Mouse (Mus musculus): Measurements from ENCODE around the gene Eps15l1. TPM values are rescaled to one million over a fixed set of nuclear protein-coding genes. Genes with fewer than 3 reads are reported as not detected.

The Eps15l1 gene
- total and polyA plus RNA-seq, 2 experiments, result 9.0 to 13.0 TPM

GRCm38 (mm10) chr8:72329116-72329515 lies 92.1 kb downstream of the Eps15l1 start:
- WGBS, result 88% methylated on average over 3 of the region's 3 CpGs

DNA sequence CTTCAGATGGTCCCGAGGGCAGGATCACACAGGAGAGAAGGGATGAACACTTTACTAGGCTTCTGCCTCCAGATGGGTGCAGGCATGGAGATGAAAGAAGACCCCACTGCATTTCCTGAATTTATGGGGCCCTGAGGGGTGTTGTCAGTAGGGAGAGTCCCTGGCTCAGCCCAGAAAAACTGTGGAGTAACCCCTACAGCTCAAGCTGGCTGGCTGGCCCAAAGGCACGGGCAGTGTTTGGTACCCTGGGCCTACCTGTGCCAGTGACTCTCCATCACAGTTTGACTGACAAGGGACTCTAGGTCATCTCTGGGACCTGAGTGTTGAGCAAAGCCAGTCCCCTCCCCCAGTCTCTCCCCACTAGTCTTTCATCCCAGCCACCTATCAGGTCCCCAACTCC lies 96.6 kb downstream of the Eps15l1 start:
- Histone ChIP-seq H3K27me3 (ENCODE audit: control insufficient read depth, insufficient read depth, low read length) (no peaks in the 10 kb centered on the region), H3K36me3 (ENCODE audit: control insufficient read depth, insufficient read depth, low read length) (peaks cover 4% of the 10 kb centered on the region; the same call in 1 of the 2 replicates), H3K79me2 (ENCODE audit: control insufficient read depth, insufficient read depth, low read length) (peaks cover 6% of the 10 kb centered on the region; the same call in 1 of the 2 replicates), H3K27ac (replicated peaks; ENCODE audit: insufficient read depth, low read depth, low read length) (no peak overlapping the region), H3K4me1 (ENCODE audit: control insufficient read depth, insufficient read depth, low read length) (no peaks in the 10 kb centered on the region), H3K9ac (ENCODE audit: low read depth, low read length) (no peak overlapping the region), H3K4me3 (ENCODE audit: insufficient read depth, low read depth, low read length) (no peak overlapping the region)
- 79% methylated on average over 2 of the region's 2 CpGs for WGBS
- TF ChIP-seq CTCF (IDR thresholded peaks at IDR 0.05; ENCODE audit: low read depth, low read length), result no peak
- no peak for DNase-seq (ENCODE audit: extremely low read depth, low read depth, low spot score)

More at GRCm38 (mm10) chr8:72329116-72329515, 92.1 kb downstream of the Eps15l1 start:
- H3K4me1 ChIP-seq (ENCODE audit: control insufficient read depth, insufficient read depth, low read length), result no peaks in the 10 kb centered on the region
- H3K9ac ChIP-seq (ENCODE audit: low read depth, low read length), result no peak overlapping the region
- DNase-seq (ENCODE audit: extremely low read depth, low read depth, low spot score), result no peak
- no peaks in the 10 kb centered on the region for H3K27me3 ChIP-seq (ENCODE audit: control insufficient read depth, insufficient read depth, low read length)
- no peak overlapping the region for H3K4me3 ChIP-seq (ENCODE audit: insufficient read depth, low read depth, low read length)
- TF ChIP-seq POLR2A (IDR thresholded peaks at IDR 0.05; ENCODE audit: extremely low read depth, insufficient read depth, low read length), result no peak
- no peak for TF ChIP-seq CTCF (IDR thresholded peaks at IDR 0.05; ENCODE audit: low read depth, low read length)
- H3K27ac ChIP-seq (replicated peaks; ENCODE audit: insufficient read depth, low read depth, low read length), result no peak overlapping the region
- no peaks in the 10 kb centered on the region for H3K79me2 ChIP-seq (ENCODE audit: control insufficient read depth, insufficient read depth, low read length)
- H3K36me3 ChIP-seq (ENCODE audit: control insufficient read depth, insufficient read depth, low read length), result no peaks in the 10 kb centered on the region

- TF ChIP-seq CTCF (IDR thresholded peaks at IDR 0.05; ENCODE audit: low read depth, low read length) (no peak), POLR2A (IDR thresholded peaks at IDR 0.05; ENCODE audit: extremely low read depth, insufficient read depth, low read length) (no peak)
- WGBS, result 79% methylated on average over 10 of the region's 10 CpGs
- H3K27ac ChIP-seq (replicated peaks; ENCODE audit: insufficient read depth, low read depth, low read length), result no peak overlapping the region
These were observed 97.1 kb downstream of the Eps15l1 start for GRCm38 (mm10) chr8:72324036-72324706.

DNA sequence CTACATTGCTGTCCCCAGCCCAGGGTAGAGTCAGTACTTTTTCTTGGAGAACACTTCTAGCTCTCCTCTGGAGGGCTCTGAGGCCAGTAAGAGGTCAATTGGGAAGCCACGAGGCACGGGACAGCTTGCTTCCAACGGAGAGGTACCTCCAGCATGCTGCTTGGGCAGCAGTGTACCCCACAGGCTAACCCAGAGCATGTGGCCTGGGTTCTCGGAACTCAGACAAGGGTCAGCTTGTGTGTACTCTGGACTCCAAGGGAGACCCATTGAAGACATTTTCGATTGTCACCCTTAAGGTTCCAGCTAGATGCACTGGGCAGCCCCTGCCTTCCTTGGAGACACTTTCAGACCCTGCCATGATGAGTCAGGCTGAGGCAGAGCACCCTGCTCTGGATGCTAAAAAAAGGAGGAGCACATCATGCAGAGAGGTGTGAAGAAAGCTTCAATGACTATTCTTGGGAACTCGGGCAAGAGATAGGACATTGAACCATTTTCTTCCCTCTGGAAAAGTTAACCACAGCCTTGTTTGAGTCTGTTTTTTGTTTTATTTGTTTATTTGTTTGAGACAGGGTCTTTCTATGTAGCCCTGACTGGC lies 98.0 kb downstream of the Eps15l1 start:
- DNase-seq (ENCODE audit: extremely low read depth, low read depth, low spot score), result no peak
- Histone ChIP-seq H3K27me3 (ENCODE audit: control insufficient read depth, insufficient read depth, low read length) (no peaks in the 10 kb centered on the region), H3K27ac (replicated peaks; ENCODE audit: insufficient read depth, low read depth, low read length) (peak overlapping the region; percentile 17), H3K4me1 (ENCODE audit: control insufficient read depth, insufficient read depth, low read length) (peaks cover 3% of the 10 kb centered on the region; the same call in 1 of the 2 replicates), H3K79me2 (ENCODE audit: control insufficient read depth, insufficient read depth, low read length) (peaks cover 9% of the 10 kb centered on the region; the same call in 1 of the 2 replicates), H3K36me3 (ENCODE audit: control insufficient read depth, insufficient read depth, low read length) (peaks cover 4% of the 10 kb centered on the region; the same call in 1 of the 2 replicates), H3K9ac (ENCODE audit: low read depth, low read length) (peak overlapping the region; percentile 8; the same call in 1 of the 2 replicates), H3K4me3 (ENCODE audit: insufficient read depth, low read depth, low read length) (no peak overlapping the region)
- WGBS, result 69% methylated on average over 6 of the region's 6 CpGs
- TF ChIP-seq CTCF (IDR thresholded peaks at IDR 0.05; ENCODE audit: low read depth, low read length), result no peak
- TF ChIP-seq POLR2A (IDR thresholded peaks at IDR 0.05; ENCODE audit: extremely low read depth, insufficient read depth, low read length), result no peak

More at GRCm38 (mm10) chr8:72324036-72324706, 97.1 kb downstream of the Eps15l1 start:
- no peak for DNase-seq (ENCODE audit: extremely low read depth, low read depth, low spot score)
- H3K79me2 ChIP-seq (ENCODE audit: control insufficient read depth, insufficient read depth, low read length), result peaks cover 9% of the 10 kb centered on the region; the same call in 1 of the 2 replicates
- H3K4me1 ChIP-seq (ENCODE audit: control insufficient read depth, insufficient read depth, low read length), result no peaks in the 10 kb centered on the region
- no peaks in the 10 kb centered on the region for H3K27me3 ChIP-seq (ENCODE audit: control insufficient read depth, insufficient read depth, low read length)
- H3K4me3 ChIP-seq (ENCODE audit: insufficient read depth, low read depth, low read length), result no peak overlapping the region
- no peak overlapping the region for H3K9ac ChIP-seq (ENCODE audit: low read depth, low read length)
- H3K36me3 ChIP-seq (ENCODE audit: control insufficient read depth, insufficient read depth, low read length), result peaks cover 4% of the 10 kb centered on the region; the same call in 1 of the 2 replicates

DNA sequence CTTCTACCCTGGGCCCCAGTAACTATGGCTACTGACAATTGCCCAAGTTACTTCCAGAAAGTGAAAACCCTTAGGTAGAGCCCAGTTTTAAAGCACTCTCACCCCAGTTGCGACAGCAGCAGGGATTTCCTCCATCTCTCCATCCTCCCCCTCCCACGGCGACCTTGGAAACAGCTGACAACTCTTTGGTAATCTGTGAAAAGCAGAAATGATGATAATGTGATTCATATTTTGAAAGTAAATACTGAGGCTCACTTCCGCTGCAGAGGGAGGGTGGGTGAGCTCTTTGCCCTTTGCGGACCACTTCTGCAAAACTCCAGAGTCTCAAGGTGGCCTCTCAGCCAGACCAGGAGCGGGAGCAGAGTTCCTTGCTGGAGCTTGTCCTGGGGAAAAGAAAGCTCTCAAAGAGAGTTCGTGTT lies 98.8 kb downstream of the Eps15l1 start:
- Histone ChIP-seq H3K9ac (ENCODE audit: low read depth, low read length) (peak overlapping the region; percentile 36; the same call in 1 of the 2 replicates), H3K4me3 (ENCODE audit: insufficient read depth, low read depth, low read length) (0 out of 2 replicates have a peak overlapping the region, but pooled peaks have one; percentile 1), H3K27ac (replicated peaks; ENCODE audit: insufficient read depth, low read depth, low read length) (peak overlapping the region; percentile 17), H3K4me1 (ENCODE audit: control insufficient read depth, insufficient read depth, low read length) (peaks cover 3% of the 10 kb centered on the region; the same call in 1 of the 2 replicates), H3K27me3 (ENCODE audit: control insufficient read depth, insufficient read depth, low read length) (no peaks in the 10 kb centered on the region), H3K79me2 (ENCODE audit: control insufficient read depth, insufficient read depth, low read length) (peaks cover 9% of the 10 kb centered on the region; the same call in 1 of the 2 replicates), H3K36me3 (ENCODE audit: control insufficient read depth, insufficient read depth, low read length) (peaks cover 4% of the 10 kb centered on the region; the same call in 1 of the 2 replicates)
- WGBS, result 73% methylated on average over 7 of the region's 7 CpGs
- TF ChIP-seq CTCF (IDR thresholded peaks at IDR 0.05; ENCODE audit: low read depth, low read length) (no peak), POLR2A (IDR thresholded peaks at IDR 0.05; ENCODE audit: extremely low read depth, insufficient read depth, low read length) (no peak)
- DNase-seq (ENCODE audit: extremely low read depth, low read depth, low spot score), result peak; percentile 32
